Mouse (Mus musculus): ENCODE measurements at regions not wholly inside any gene's neighbourhood (a gene's known extent, or its start where the extent isn't known, plus 50 kb on each side); places are given as distances from the start of the nearest gene placed in this dataset.

DNA sequence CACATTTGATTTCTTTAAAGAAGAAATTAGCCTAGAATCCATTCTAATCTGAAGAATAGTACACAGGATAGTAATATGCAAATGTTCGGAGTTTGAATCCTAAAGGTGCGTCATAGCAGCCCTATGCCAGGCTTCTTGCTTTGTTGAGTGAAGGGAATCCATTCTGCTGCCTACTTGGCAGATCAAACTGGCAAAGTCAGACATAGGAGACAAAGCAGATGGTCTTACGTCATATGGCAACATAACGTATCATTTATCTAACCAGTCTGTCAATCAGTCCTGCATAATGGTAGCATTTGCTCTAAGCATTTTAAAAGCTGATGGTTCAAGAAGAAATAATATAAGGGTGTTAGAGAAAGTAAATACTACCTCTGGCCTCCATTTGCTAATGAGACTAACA lies 309.5 kb downstream of the Serpinb8 start:
- TF ChIP-seq POLR2A (IDR thresholded peaks at IDR 0.05; ENCODE audit: low read depth, low read length) (no peak), CTCF (IDR thresholded peaks at IDR 0.05; ENCODE audit: borderline replicate concordance, insufficient read depth, low read length) (no peak)
